Mouse (Mus musculus) activated CD4-positive, CD25-positive, alpha-beta regulatory T cell (primary cell): ENCODE measurements around the gene Mbtps1. TPM values are rescaled to one million over a fixed set of nuclear protein-coding genes. Genes with fewer than 3 reads are reported as not detected.

Experiments
- polyA plus RNA-seq, 2 experiments: library from polyadenylated mRNA; unstranded; fragments of 100-300 nt; shearing (Covaris generic); gene quantifications; one replicate each; pipeline ENCODE4 v1.2.1; 2017

Mbtps1 gene
- polyA plus RNA-seq = 10 to 100 TPM; 54.1 to 62.1 TPM

DNA sequence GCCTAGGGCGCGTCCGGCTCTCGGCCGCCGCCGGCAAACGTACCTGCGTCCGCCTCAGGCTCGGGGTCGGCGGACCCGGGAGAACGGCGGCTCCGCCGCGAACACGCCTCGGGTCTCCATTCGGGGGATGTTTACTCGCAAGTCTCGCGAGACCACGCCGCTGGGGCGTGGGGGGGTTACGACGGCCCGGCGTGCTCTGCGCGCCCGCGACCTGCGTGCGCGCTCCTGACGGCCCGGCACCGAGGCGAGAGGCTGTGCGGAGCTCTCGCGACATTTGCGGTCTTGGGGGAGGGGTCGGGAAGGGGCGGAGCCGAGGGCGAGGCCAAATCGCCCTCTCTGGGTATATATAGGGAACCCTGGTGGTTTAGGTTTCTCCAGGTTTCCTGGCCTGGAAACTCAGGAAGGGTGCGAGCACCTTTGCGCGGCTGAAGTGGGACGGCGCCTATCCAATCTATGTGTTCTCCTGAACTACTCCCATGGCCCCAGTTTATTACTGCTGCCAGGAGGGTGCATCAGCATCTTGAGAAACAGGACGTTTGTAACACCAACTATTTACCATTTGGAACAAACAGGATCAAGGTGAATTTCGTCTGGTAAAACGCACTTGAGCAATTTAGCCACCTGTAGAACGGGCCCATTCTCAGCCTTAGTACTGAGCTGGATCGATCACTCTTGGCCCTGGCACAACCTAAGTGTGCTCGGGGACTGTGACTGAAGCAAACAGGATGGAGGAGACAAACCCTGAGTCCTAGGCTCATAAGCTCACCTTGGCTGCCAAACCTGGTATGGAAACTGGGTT lies at the start of gene Mbtps1:
Gene Mbtps1 (minus strand): TSS at position 133 of the 799 bp plus-strand sequence.

DNA sequence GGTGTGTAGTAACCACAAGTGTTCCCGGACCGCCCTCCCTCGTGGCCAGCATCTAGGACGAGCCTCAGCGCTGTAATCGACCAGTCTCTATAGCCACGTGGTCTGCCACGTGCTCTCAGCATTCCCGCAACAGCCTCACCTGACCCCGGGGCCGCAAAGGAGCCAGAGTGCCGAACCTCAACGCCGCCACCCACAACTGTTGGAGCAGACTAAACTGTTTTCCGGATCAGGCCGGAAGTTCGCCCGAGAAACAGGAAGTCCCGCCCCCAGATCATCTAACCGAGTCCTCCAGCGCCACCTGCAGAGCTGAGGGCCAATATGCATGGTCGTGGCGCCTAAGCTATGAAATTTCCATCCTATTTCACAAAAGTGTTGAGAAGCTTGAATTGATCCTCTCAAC lies 46.5 kb upstream of the Mbtps1 start, which contains the start of gene Taf1c:
Gene Taf1c (minus strand): TSS at position 227 of the 400 bp plus-strand sequence.

DNA sequence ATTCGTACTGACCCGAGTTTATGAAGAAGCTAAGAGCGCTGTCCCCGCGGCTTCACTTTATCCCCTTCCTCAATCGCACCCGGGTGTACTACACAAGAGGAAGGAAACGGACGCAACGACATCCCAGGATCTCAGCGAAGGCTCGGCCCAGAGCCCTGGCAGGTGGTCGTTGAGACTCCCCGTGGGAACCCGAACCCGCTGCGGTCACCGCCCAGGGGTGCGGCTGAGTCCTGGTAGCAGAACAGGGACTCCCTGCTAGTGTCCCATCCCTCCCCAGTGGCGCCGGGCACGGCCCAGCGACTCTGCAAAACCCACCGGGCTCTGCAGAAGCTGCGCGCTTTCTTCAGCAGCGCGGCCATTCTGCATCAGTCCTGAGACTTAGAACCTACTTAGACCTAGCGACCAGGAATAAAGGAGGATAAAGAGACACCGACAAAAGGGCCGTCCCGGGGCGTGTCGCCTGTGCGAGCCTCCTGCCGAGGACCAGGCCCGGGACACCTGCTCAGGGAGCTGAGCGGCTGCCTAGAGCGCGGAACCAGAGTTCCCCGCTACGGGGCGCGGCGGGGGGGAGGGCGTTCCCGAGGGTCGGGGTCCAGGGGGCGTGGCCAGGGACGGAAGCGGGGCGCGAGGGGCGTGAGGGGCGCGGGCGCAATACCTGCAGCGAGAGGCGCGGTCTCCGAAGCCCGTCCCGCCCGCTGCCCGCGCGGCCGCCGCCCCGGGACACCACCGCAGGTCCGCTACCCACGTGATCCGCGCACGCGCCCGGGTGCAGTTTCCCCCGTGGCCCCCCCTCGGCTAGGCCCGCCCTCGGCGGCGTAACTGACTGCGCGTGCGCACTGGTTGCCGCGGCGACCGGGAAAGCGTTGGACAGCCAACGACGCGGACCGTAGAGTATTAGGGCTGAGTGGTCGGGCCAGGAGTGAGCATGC lies 16.2 kb upstream of the Mbtps1 start, which contains the start of the genes Hsdl1 and Dnaaf1:
Gene Hsdl1 (minus strand): TSS at position 747 of the 929 bp plus-strand sequence.
Gene Dnaaf1 (plus strand): TSS at position 799 of the 929 bp plus-strand sequence.

DNA sequence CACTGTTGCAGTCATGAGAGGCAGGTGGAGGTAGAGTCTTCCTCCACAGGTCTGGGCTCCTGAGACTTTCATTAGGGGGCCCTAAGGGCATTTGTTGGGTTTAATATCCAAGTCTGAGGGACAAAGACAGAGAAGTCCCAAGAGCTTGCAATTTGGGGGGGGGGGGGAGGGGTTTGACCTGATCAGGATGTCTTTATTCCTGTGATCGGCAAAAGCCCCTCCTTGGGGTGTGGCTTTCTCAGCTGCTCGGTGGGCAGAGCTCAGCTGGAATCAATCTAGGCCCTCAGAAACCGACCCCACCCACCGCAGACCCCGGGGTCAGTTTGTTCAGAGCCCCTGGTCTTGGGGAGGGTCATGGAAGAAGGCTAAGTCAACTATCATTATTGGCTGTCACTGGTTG lies 56.9 kb downstream of the Mbtps1 start, which contains the start of gene Slc38a8:
Gene Slc38a8 (minus strand): TSS at position 101 of the 400 bp plus-strand sequence.

Other genes with a start within 250 kb of the Mbtps1 start
- gene Hsbp1, start 214.2 kb downstream of the Mbtps1 start, polyA plus RNA-seq = 100 to 1,000 TPM; 177 to 197 TPM
- 10 to 100 TPM; 25.1 to 28.4 TPM for gene Mlycd, start 163.9 kb downstream of the Mbtps1 start, polyA plus RNA-seq
- gene Osgin1, start 124.6 kb downstream of the Mbtps1 start, polyA plus RNA-seq = 10 to 100 TPM in 1 of 2 experiments, 1 to 10 TPM in 1; 7.8 to 14.4 TPM
- gene Necab2, start 112.0 kb downstream of the Mbtps1 start, polyA plus RNA-seq = not detected
- under 1 TPM; 0.12 to 0.20 TPM for gene Slc38a8, start 57.0 kb downstream of the Mbtps1 start, polyA plus RNA-seq
- 100 to 1,000 TPM in 1 of 2 experiments, 10 to 100 TPM in 1; 80.6 to 117 TPM for gene Hsdl1, start 16.4 kb upstream of the Mbtps1 start, polyA plus RNA-seq
- not detected for gene Dnaaf1, start 16.5 kb upstream of the Mbtps1 start, polyA plus RNA-seq
- gene Taf1c, start 46.5 kb upstream of the Mbtps1 start, polyA plus RNA-seq = 10 to 100 TPM; 19.8 to 24.3 TPM
- gene Adad2, start 54.0 kb upstream of the Mbtps1 start, polyA plus RNA-seq = not detected
- under 1 TPM in 1 of 2 experiments, not detected in 1; 0.09 TPM for gene Kcng4, start 76.9 kb upstream of the Mbtps1 start, polyA plus RNA-seq
- gene Wfdc1, start 107.6 kb upstream of the Mbtps1 start, polyA plus RNA-seq = not detected
- gene Atp2c2, start 141.3 kb upstream of the Mbtps1 start, polyA plus RNA-seq = under 1 TPM; 0.05 to 0.29 TPM
- 10 to 100 TPM in 1 of 2 experiments, 1 to 10 TPM in 1; 9.8 to 14.4 TPM for gene Tldc1, start 219.7 kb upstream of the Mbtps1 start, polyA plus RNA-seq